Mouse (Mus musculus) lung, postnatal 0 days (tissue): ENCODE results near the gene Kdm7a.

Experiments used
- CTCF ChIP-seq: IDR thresholded peaks from 2 replicates; pipeline ENCODE4 v1.5.1; 2016; ENCODE audit warnings: antibody characterized with exemption, mild to moderate bottlenecking
- EP300 ChIP-seq: IDR thresholded peaks from 2 replicates; pipeline ENCODE4 v1.6.1; 2016; ENCODE audit warnings: antibody characterized with exemption, mild to moderate bottlenecking, control low read depth

GRCm38 (mm10) chr6:39244066-39244465, 37.5 kb upstream of the Kdm7a start:
- TF ChIP-seq CTCF (no peak), EP300 (no peak)
